Mouse (Mus musculus): ENCODE measurements around the gene Olfr1490.
"Not testable (repeated sequence)": the region's sequence is repeated elsewhere in the genome, so short reads cannot be mapped to it uniquely, and the experiment has no call there.

Gene Olfr1490

GRCm38 (mm10) chr19:13650791-13651190, at the start of gene Olfr1490:
Gene Olfr1490 (plus strand): TSS chr19:13651091.
- no peak for DNase-seq

GRCm38 (mm10) chr19:13617075-13617474, 33.8 kb upstream of the Olfr1490 start, which contains the start of gene Olfr1487:
Gene Olfr1487 (plus strand): TSS chr19:13617375.
- DNase-seq = not testable (repeated sequence)

- no peak for DNase-seq
These were observed 19.6 kb upstream of the Olfr1490 start, which contains the start of gene Olfr1489 for GRCm38 (mm10) chr19:13631321-13631720. Gene Olfr1489 (plus strand): TSS chr19:13631621.

GRCm38 (mm10) chr19:13696968-13697367, 46.1 kb downstream of the Olfr1490 start, which contains the start of gene Olfr1491:
Gene Olfr1491 (plus strand): TSS chr19:13697268.
- no peak for DNase-seq

Measured in kidney, postnatal 25 days (tissue).